Mouse (Mus musculus) spleen, postnatal 10 days (tissue): ENCODE data around the gene Necap1.

Experiments used
- DNase-seq, 2 experiments: peaks; one replicate each; pipeline ENCODE4 v3.0.0; 2021 to 2022; ENCODE audit warnings: low spot score in 2 of 2

Gene Necap1

DNA sequence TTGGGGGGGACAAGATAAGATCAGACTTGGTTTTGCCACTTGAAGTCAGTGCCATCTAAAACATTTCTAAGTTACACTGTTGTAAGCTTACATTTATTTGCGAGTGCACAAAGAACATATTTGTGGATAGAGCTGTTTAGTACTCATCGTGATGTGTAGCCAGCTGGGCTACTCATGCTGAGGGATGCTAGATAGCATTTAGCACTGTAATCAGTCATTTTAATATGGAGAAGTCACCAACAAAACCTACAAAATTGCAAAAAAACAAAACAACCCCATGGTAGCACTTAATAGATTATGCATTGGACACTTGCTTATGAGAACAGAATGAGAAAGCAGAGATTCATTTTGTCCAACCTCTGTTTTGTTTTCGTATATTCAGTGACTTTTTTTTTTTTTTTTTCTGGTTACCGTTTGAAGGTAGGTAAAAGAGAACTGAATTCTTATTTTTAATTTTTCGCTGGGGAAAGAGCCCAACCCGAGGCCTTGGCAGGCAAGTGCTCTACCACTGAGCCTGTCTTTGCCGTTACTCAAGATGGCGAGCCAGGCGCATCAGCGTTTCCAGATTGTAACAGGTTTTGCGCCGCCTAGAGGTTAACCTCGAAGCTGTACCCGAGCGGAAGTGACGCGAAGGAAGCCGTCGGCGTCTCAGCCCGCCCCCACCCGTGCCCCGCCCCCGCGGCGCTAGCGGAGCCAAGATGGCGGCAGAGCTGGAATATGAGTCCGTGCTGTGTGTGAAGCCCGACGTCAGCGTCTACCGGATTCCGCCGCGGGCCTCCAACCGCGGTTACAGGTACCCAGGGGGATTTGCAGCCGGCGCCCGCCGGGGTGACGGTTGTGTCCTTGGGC is at the start of gene Necap1:
Necap1 (plus strand) TSS at position 604 of the 849 bp plus-strand sequence.
- DNase-seq: peak; percentile 94 to 98

DNA sequence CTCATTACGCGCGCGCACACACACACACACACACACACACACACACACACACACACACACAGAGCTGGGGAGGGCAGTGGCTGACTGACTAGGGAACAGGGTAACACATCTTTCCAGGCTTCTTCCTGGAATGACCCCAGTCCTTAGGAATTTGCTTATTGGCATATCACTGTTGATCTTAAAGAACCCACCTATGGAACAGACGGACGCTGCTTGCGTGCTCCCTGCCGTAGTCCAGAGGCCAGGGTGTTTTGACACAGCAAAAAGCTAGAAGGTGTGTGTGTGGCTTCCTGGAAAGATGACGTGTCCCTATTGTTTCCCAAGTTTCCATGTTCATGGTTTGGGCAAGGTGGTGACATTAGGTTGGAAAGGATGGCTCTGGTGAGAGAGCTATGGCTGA is 49.1 kb upstream of the Necap1 start:
- no peak for DNase-seq

DNA sequence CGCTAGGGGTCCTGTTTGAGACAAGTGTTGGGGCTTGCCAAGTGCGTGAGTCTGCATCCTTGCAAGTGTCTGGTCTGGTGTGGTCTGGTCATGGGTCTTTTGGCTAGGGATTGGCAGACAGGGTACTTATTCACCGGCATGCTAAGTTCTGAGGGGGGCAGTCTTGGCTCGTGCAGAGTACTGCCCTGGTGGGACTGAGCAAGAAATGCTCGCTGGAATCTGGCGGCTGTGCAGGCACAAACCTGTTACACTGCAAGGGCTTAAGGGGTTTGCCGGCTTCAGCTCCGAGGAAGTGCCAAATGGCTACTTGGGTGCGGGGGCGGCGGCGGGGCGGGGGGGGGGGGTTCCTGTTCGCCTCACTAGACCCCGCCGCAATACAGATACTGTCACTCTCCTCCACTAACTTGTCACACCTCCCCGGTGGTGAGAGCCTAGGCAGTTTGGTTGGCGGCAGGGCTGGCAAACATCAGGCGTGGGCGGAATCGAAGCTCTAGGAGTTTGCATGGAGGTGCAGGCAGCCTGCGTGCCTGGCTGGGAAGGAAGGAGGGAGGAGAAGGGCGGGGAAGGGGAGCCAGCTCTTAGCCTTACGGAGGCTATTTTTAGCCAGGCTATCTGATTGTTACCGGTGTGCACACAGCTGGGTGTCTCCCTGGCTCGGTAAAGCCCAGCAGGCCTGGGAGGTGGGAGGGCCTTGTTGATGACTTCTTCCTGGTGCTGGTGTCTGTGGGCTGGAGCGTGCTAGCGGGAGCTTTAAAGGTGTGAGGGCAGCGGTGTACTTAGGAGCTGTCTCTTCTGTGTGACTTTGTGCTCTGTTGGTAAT is 48.1 kb upstream of the Necap1 start:
- DNase-seq: peak; percentile 42 to 63

DNA sequence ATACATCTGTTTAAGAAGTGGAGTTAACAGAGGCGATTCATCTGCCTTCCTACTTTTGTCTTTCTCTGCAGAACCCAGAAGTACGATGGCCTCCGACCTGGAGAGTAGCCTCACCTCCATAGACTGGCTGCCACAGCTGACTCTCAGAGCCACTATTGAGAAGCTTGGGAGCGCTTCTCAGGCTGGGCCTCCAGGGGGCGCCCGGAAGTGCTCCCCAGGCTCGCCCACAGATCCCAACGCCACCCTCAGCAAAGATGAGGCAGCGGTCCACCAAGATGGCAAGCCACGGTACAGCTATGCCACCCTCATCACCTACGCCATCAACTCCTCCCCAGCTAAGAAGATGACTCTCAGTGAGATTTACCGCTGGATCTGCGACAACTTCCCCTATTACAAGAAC is 46.2 kb upstream of the Necap1 start:
- peak; percentile 39 to 68 for DNase-seq

DNA sequence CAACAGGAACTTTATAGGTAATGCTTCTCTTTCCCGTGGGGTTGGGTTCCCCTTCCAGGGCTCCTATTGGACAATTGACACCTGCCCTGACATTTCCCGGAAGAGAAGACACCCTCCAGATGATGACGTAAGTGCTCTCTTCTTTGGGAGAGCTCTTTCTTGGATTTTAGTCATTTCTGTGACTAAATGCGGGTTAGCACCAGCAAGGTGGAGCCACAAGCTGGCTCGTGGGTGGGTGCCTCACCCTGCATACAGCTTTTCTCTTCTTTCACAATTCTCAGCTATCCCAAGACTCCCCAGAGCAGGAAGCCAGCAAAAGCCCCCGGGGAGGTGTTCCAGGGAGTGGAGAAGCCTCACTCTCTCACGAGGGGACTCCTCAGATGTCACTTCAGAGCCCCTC is 41.4 kb upstream of the Necap1 start:
- DNase-seq: no peak

DNA sequence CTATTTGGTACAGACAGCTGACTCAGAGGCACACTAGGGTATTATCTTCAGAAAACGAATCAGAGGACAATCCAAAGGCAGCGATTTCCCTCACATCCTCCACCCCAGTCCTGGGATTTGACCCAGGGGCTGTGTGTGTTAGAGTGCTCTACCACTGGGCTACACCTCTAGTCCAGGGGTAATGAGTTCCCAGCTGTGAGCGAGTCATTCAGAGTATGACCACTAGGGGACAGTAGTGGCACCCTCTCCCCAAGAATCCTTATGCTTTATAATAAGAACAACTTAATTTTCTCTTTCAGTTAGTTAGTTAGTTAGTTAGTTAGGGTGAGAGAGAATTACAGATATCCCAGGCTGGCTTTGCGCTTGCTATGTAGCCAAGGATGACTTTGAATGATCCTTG is 39.9 kb upstream of the Necap1 start:
- peak; percentile 31 to 72 for DNase-seq

DNA sequence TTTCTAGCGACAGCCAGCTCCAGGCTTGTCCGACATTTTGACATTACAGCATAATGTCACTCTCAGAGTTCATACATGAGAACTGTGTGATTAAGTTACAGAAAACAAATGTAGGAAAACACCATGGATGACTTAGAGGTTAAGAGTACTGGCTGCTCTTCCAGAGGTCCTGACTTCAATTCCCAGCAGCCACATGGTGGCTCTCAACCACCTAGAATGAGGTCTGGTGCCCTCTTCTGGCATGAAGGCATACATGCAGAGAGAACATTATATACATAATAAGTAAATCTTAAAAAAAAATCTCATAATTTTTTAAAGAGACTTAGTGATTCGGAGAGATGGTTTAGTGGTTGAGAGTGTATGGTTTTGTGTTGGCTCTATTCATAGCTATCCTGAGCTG is 37.3 kb upstream of the Necap1 start:
- DNase-seq: no peak

DNA sequence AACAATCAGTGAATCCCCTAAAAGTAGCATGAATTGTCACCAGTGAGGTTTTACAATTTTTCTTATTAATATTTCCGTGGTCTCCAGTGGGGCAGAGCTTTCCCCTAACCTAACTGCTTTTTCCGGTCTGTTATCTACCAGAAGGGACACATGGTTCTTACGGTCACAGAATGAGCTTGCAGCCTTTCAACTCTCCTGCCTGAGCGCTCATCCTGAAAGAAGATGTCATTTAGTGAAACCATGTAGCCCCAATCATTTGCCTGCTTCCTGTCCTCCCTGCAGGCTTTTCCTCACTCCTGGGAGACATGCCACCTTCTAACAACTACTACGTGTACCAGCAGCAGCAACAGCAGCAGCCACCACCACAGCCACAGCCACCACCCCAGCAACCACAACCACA is 36.7 kb upstream of the Necap1 start:
- no peak for DNase-seq

DNA sequence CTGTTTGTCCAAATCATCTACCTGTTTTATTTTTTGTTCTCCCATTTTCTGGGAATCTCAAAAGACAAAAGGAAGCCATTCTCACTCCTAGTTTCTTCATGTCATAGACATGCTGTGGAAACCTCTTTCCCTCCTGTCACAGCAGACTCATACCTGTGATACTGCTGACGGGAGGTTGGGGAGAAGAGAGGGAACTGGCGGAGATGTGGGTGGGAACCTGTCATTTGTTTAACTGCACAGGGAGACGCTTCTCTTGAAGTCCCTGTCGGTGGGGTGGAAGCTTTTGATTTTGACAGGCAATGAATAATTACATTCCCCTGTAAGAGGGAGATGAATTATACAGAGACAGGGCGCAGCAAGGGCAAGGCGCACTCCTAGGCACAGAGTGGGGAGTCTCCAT is 30.5 kb upstream of the Necap1 start:
- no peak for DNase-seq

DNA sequence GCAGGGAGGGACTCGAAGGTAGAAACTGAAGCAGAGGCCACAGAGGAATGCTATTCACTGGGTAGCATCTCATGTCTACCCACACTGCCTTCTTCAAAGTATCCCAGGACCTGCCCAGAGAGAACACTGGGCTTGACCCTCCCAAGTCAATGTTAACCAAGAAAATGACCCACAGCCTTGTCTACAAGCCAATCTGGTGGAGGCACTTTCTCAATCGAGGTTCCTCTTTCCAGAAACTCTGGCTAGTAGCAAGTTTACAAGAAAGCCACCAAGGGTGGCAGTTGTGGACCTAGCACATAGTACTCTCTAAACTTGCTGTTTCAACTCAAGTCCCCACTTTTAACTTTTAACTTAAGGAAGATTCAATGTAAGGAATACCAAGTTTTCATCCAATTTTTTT is 21.6 kb upstream of the Necap1 start:
- no peak for DNase-seq

DNA sequence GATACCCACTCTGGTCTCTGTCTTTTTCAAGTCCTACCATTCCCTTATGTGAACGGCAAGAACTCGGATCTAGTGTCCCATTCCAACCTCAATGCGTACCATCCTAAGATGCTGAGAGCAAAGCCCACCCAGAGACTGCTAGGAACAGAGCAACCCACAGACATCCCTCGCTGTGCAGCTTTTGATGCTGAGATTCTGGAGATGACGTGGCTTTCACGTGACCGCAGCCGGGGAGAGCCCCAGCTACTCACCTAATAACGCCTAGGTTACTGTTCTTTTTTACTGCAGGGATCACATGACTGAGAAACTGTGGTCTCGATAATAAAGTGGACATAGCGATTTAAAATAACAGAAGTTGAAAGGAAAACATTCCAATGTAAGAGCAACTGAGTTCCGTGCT is 19.7 kb upstream of the Necap1 start:
- DNase-seq: no peak

DNA sequence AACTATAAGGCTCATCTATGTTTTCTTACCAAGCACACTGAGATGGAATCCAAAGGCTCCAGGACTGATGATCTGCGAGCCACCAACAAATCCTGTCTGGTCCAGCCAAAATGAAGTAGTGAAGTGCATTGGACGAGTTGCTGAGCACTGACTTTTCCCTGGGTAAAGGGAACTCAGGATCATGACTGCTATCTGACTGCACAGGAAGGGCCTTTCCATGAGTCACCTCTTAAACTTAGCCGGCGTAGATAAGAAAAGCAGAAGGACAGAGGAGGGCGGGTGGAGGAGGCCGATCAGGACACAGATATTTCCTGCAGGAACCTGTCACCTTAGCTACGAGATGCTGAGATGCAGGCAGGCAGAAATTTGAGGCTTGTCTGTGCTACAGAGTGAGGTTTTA is 18.3 kb upstream of the Necap1 start, which contains the start of gene C3ar1:
C3ar1 (minus strand) TSS at position 207 of the 400 bp plus-strand sequence.
- DNase-seq: no peak

DNA sequence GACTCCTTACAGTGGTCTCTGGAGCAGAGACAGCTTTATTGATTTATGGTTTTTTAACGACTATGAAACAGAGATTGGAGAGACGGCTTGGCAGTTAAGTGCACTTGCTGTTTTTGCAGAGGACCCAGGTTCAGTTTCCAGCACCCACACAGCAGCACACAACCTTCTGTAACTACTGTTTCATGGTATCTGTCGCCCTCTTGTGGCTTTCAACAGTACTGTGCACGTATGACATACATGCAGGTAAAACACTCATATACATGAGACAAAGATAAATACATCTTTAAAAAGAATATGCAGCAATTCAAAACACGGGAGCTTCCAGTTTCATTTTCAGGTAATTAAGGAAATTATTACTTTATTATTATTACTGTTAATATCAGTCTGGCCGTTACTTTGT is 11.8 kb upstream of the Necap1 start:
- DNase-seq: no peak

DNA sequence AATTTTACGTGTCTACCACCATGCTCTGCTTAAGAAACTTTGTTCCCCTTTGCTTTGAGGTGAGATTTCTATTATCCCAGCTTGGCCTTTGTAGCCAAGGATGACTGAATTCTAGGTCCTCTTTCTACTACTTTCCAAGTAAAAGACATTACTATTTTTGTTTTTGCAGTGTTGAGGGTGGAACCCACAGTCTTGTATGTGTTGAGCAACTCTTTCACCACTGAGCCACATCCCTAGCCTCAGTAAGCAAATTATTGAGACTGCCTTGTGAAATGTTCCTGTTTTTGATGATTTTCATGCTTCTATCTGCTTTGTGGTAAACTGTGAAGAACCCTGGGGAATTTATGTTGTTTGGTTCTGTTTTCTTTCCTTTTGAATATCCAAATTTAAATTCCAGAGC is 11.4 kb upstream of the Necap1 start:
- no peak for DNase-seq

DNA sequence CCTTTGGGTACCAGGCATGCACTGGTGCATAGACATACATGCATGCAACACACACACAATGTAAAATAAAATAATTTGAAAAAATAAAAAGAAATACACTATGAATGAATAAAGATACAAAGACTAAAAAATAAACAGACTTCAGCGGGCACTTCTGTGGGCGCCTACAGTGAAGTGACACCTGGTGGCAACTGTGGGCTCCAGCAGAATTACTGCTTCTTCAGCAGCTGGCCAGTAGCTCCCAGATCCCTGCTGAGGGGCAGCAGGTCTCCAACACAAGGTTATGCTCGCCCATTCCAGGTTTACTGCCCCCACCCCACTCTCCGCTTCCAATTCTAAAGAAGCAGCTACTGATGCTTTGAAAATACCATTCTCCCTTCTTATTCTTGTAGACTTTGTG is 6.4 kb upstream of the Necap1 start:
- peak in 1 of 2 experiments; percentile 37 for DNase-seq

DNA sequence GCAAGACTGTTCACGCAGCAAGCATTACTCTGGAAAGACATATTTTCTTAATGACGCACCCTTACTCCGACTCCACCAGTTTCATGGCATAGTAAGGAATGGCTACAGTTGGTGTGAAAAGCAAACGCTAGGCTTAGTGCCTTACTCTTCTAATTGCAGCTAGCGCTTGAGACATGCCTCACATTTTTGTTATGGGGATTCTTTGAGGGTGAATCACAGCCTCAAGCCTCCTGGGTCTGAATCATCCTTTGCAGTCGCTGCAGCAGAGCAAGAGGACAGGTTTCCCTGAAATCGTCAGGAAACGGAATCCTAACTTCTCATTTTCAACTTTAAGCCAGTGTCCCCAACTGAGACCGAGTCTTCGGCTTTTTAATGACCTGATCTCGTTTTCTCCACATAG is 4.4 kb upstream of the Necap1 start:
- DNase-seq: no peak

DNA sequence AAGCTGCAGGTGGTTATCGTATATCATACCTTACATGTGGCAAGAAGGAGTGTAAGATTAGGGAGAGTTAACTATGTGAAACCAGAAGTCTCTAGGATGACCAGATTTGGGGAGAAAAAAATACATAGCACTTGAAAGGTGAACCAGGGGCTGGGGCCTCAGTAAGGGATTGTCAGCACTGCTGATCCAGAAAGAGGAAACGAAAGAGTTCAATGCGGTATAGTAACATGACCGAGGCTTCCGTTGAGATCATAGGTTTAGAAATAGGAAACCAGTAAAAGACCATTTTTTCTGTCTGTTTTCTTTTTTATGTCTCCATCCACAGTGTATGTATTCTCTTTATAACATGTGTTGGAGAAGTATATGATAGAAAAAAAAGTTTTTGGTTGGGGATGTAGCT is 1.5 kb upstream of the Necap1 start:
- peak in 1 of 2 experiments; percentile 37 for DNase-seq

DNA sequence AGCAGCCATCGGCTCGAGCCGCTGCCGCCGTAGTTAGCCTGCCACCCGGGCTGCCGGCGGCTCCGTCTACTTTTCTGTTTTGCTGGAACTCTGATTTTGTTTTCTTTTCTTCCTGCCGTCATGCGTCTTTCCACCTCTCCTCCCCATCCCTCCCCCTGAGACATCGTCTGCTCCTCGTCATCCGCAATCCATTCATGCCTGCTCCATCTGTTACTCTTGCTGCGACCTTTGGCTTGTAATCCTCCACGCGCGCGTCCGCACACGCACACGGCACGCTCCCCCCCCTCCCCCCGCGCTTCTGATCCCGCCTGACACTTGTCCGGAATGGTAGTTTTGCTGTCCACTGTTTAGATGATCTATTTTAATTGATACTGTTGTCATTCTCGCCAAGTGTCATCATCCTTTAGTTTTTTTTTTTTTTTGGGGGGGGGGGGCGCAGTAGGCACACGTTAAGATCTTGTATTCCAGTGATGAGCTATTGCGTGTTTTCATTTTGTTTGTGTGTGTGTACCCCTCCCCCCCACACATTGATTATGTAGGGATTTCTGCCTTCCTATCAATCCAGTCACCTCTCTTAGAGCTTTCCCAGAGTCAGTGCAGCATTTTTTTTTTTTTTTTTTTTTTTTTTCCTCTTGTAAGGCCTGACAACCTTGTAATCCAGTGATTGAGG is 581 bp downstream of the Necap1 start:
- DNase-seq: no peak

DNA sequence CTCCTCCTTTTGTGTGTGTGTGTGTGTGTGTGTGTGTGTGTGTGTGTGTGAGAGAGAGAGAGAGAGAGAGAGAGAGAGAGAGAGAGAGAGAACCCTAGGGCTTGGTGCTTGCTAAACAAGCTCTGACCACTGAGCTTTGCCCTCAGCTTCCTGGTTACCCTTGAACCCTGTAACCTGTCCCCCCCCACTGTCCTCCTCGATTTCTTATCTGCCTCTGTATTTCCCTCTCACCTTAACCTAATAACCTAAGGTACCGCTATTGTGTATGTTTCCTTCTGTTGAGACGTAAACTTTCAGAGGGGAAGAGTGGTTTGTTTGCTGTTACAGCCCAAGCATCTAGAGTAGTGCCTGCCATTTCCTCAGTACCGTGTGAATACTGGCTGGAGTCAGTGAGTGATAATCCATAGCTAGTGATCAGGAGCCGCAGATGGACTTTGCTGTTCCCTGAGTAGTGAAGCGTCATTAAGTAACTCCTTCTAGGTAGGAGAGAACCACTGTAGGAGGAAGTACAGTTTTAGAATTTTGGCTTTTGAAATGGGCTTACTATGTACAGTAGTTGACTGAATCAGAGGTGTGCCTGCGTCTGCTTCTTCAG is 5.0 kb downstream of the Necap1 start:
- no peak for DNase-seq

DNA sequence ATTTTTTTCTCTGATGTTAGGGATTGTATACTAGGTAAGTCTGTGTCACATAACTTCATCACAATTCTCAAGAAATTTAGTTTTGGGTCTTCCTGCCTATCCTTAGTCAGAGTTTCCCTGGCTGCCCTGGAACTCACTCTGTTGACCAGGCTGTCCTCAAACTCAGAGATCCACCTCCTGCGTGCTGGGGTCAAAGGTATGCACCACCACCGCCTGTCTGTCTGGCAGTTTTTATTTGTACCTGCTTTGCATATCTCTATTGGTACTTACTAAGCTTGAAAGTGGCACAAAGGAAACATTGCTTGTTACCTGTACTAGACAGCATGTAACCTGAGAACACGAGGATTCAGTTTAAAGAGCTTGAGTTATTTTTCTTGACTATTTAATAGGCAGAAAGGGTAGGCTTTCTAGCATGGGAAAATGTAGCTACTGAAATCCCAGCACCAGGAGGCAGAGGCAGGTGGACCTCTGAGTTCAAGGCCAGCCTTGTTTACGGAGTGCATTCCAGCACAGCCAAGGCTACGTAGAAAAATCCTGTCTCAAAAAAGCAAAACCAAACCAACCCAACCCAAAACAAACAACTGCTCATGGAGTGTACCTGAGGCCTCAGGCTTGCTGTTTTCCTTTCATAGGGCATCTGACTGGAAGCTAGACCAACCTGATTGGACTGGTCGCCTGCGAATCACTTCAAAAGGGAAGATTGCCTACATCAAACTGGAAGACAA is 5.7 kb downstream of the Necap1 start:
- DNase-seq: no peak

DNA sequence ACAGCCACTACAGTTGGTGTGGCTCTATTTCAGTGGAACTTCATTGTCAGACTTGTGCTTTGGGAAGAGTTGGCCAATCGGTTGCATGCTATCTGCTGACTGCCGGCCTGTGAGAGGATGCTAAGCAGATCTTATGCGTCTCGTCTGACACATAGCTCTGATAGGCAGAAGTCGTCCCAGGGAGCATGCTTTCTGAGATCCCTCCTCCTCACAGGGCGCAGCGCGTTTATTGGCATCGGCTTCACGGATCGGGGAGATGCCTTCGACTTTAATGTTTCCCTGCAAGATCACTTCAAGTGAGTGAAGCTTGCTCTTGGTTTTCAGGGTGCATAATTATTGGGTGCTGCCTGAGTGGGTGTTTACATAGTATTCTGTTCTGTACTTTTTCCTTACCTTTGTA is 7.0 kb downstream of the Necap1 start:
- DNase-seq: no peak
